ENCODE assay signal across 15 mouse cellular contexts in genomic region chr19:53836569-53837454, GRCm38 (mm10). TPM values are rescaled to one million over a fixed set of nuclear protein-coding genes. Genes with fewer than 3 reads are reported as not detected.
A peak's percentile ranks its signal among the peaks of the same experiment; 100 is the strongest.
DNase-seq lines count a peak whose midpoint lies in the region; ATAC-seq and TF ChIP-seq lines count a peak whose summit lies in the region.
"Had no signal": no experiment of that assay in that cellular context is flagged by ENCODE, and none has a peak within 500 bp of the region (broad histone marks: within the 10 kb centered on the region; RNA-seq: fewer than 3 reads in every experiment).

No protein-coding gene starts in this region.

- no peak for TF ChIP-seq CTCF in intestine, postnatal 0 days (IDR thresholded peaks at IDR 0.05; ENCODE audit: low read depth)

- H3K4me2 ChIP-seq in midbrain, embryonic 13.5 days (replicated peaks): no peak overlapping the region
- no peak overlapping the region for H3K4me2 ChIP-seq in midbrain, embryonic 16.5 days (ENCODE audit: low read length)
- no peak overlapping the region for H3K4me2 ChIP-seq in intestine, postnatal 0 days (replicated peaks; ENCODE audit: low read depth)
- H3K4me2 ChIP-seq: heart, embryonic 13.5 days; hindbrain, embryonic 13.5 days; liver, embryonic 12.5 days had no signal

- H3K9me3 ChIP-seq in midbrain, embryonic 13.5 days: no peaks in the 10 kb centered on the region
- H3K9me3 ChIP-seq in midbrain, embryonic 16.5 days (replicated peaks; ENCODE audit: control insufficient read depth, low read length, poor library complexity, severe bottlenecking): no peaks in the 10 kb centered on the region
- H3K9me3 ChIP-seq in intestine, postnatal 0 days (ENCODE audit: control insufficient read depth): no peaks in the 10 kb centered on the region
- H3K9me3 ChIP-seq: G1E; heart, embryonic 13.5 days; hindbrain, embryonic 13.5 days; liver, embryonic 12.5 days had no signal

- peaks cover 30% of the 10 kb centered on the region for H3K4me1 ChIP-seq in midbrain, embryonic 13.5 days (replicated peaks)
- peaks cover 3% of the 10 kb centered on the region; the same call in 1 of the 2 replicates for H3K4me1 ChIP-seq in midbrain, embryonic 16.5 days (ENCODE audit: control insufficient read depth, insufficient read depth, low read length)
- peaks cover 6% of the 10 kb centered on the region; the same call in 1 of the 2 replicates for H3K4me1 ChIP-seq in intestine, postnatal 0 days (replicated peaks; ENCODE audit: control insufficient read depth, insufficient read depth, low read length)

- no peaks in the 10 kb centered on the region for H3K27me3 ChIP-seq in midbrain, embryonic 13.5 days
- no peaks in the 10 kb centered on the region for H3K27me3 ChIP-seq in midbrain, embryonic 16.5 days (ENCODE audit: control insufficient read depth, insufficient read depth, low read depth, low read length)
- no peaks in the 10 kb centered on the region for H3K27me3 ChIP-seq in intestine, postnatal 0 days (replicated peaks; ENCODE audit: control insufficient read depth, insufficient read depth, low read length)
- H3K27me3 ChIP-seq: heart, embryonic 13.5 days; hindbrain, embryonic 13.5 days; liver, embryonic 12.5 days had no signal

- DNase-seq in frontal cortex, postnatal 25 days (ENCODE audit: low spot score in 2 of 2): no peak
- peak; percentile 58 for DNase-seq in yolk sac, embryonic 10.5 days (ENCODE audit: low spot score)
- DNase-seq in adrenal gland, postnatal 25 days: no peak
- no peak for DNase-seq in c-Kit-positive CD71-positive TER-119-positive erythroid progenitor cells, embryonic 14.5 days (ENCODE audit: low spot score)
- DNase-seq: cerebellum, postnatal 25 days; lung, postnatal 4 days; thymus, adult 2 months had no signal

- H3K9ac ChIP-seq in midbrain, embryonic 13.5 days (replicated peaks): no peak overlapping the region
- no peak overlapping the region for H3K9ac ChIP-seq in midbrain, embryonic 16.5 days (ENCODE audit: low read depth, low read length)
- H3K9ac ChIP-seq in intestine, postnatal 0 days (ENCODE audit: low read depth, low read length): no peak overlapping the region
- H3K9ac ChIP-seq: heart, embryonic 13.5 days; hindbrain, embryonic 13.5 days; liver, embryonic 12.5 days had no signal

- 0 out of 2 replicates have a peak overlapping the region, but pooled peaks have one; percentile 32 for H3K27ac ChIP-seq in midbrain, embryonic 13.5 days
- no peak overlapping the region for H3K27ac ChIP-seq in midbrain, embryonic 16.5 days (ENCODE audit: low read length)
- peak overlapping the region; percentile 73 for H3K27ac ChIP-seq in intestine, postnatal 0 days (ENCODE audit: low read depth, low read length)
- H3K27ac ChIP-seq: heart, embryonic 13.5 days; hindbrain, embryonic 13.5 days; liver, embryonic 12.5 days had no signal

- peak; percentile 72 for ATAC-seq in frontal cortex, adult (ENCODE audit: low TSS enrichment)
- ATAC-seq in midbrain, embryonic 13.5 days: no peak
- ATAC-seq in midbrain, embryonic 16.5 days: no peak
- peak; percentile 67 for ATAC-seq in intestine, postnatal 0 days
- ATAC-seq: liver, embryonic 12.5 days had no signal

- WGBS in midbrain, embryonic 13.5 days: 55% methylated on average over 6 of the region's 6 CpGs
- WGBS in midbrain, embryonic 16.5 days: 52% methylated on average over 6 of the region's 6 CpGs
- WGBS in intestine, postnatal 0 days: 38% methylated on average over 6 of the region's 6 CpGs

- no peak overlapping the region for H3K4me3 ChIP-seq in midbrain, embryonic 13.5 days (replicated peaks)
- no peak overlapping the region for H3K4me3 ChIP-seq in midbrain, embryonic 16.5 days (ENCODE audit: low read depth, low read length)
- H3K4me3 ChIP-seq in intestine, postnatal 0 days (ENCODE audit: low read depth, low read length): no peak overlapping the region
- H3K4me3 ChIP-seq: heart, embryonic 13.5 days; hindbrain, embryonic 13.5 days; liver, embryonic 12.5 days had no signal

- no peaks in the 10 kb centered on the region for H3K36me3 ChIP-seq in midbrain, embryonic 13.5 days
- no peaks in the 10 kb centered on the region for H3K36me3 ChIP-seq in midbrain, embryonic 16.5 days (ENCODE audit: control insufficient read depth, insufficient read depth, low read length)
- H3K36me3 ChIP-seq in intestine, postnatal 0 days (ENCODE audit: control insufficient read depth, insufficient read depth): no peaks in the 10 kb centered on the region
- H3K36me3 ChIP-seq: G1E; hindbrain, embryonic 13.5 days; liver, embryonic 12.5 days had no signal

RNA-seq across cellular contexts. Expression of gene Pdcd4, which starts 55.2 kb away (rescaled TPM):
- 84.7 and 85.6 TPM in 2 replicates for polyA plus RNA-seq in midbrain, embryonic 13.5 days (2015; fragmentation: Nextera tagmentation; extraction: Ambion mirVana)
- 65.1 and 69.8 TPM in 2 replicates for polyA plus RNA-seq in midbrain, embryonic 16.5 days (2015; fragmentation: Nextera tagmentation; extraction: Ambion mirVana)
- 65.5 and 75.2 TPM in 2 replicates for polyA plus RNA-seq in intestine, postnatal 0 days (2015; fragmentation: Nextera tagmentation; extraction: Ambion mirVana)
- total RNA-seq in adrenal gland, postnatal 25 days (2021): 112 and 144 TPM in 2 replicates

Comparison
In these comparisons a context has a peak if more than half of its experiments do, and no peak if none do; other contexts are left out.
1. ATAC-seq: peak in frontal cortex, adult (single experiment) and intestine, postnatal 0 days (single experiment); none in midbrain, embryonic 13.5 days (single experiment) and midbrain, embryonic 16.5 days (single experiment).